Mouse (Mus musculus) lung, adult 2 months (tissue): Measurements from ENCODE around the gene Cenpj.

ENCODE experiments used
- CTCF ChIP-seq: fragments of 200-500 bp; IDR thresholded peaks from 2 replicates; pipeline ENCODE4 v1.5.1; 2011; ENCODE audit warnings: mild to moderate bottlenecking, low read length, control low read depth; ENCODE audit not compliant: insufficient read depth
- POLR2A ChIP-seq: fragments of 200-500 bp; IDR thresholded peaks from 2 replicates; pipeline ENCODE4 v1.6.1; 2011; ENCODE audit warnings: low read depth, mild to moderate bottlenecking, control low read depth, low read length, borderline replicate concordance; ENCODE audit errors: extremely low read depth

DNA sequence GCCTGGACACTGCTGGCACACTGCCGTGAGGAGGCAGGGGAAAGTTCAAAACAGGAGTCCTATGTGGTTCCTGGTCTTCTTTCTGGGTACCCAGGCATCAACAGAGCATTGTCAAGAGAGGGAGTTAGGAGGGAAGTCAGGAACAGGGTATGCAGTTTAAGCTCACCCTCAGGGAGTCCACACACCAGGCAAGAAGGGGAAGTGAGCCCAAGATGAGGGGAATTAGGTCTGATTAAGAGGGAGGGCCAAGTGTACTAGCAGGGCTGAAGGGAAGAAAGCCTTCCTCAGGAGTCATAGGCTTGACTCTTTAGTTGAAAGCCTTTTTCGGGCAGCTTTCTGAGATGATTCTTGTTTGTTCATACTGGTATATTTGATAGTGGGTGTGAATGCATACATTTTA lies 60.5 kb downstream of the Cenpj start:
- TF ChIP-seq CTCF (no peak), POLR2A (no peak)
